Mouse (Mus musculus) lung, embryonic 15.5 days (tissue): ENCODE data around the gene Slit2. TPM values are rescaled to one million over a fixed set of nuclear protein-coding genes. Genes with fewer than 3 reads are reported as not detected.
A peak's percentile ranks its signal among the peaks of the same experiment; 100 is the strongest.
"Not testable (repeated sequence)": the region's sequence is repeated elsewhere in the genome, so short reads cannot be mapped to it uniquely, and the experiment has no call there.

Experiments
- ATAC-seq: fragments of 200-750 bp; cut with Nextera tagmentation; 2 replicates; pipeline ENCODE4 v1.8.0; 2017; ENCODE audit warnings: moderate number of reproducible peaks, borderline replicate concordance; ENCODE audit not compliant: low FRiP score, low TSS enrichment; ENCODE audit errors: extremely low read depth
- H3K27ac ChIP-seq: fragments of 300-500 bp; sonication (generic); 2 replicates; pipeline ENCODE4 v1.5.1; 2015; ENCODE audit warnings: moderate library complexity, mild to moderate bottlenecking, inconsistent platforms
- H3K27me3 ChIP-seq: fragments of 300-500 bp; sonication (generic); 2 replicates; pipeline ENCODE4 v1.6.1; 2015; ENCODE audit warnings: inconsistent platforms
- H3K36me3 ChIP-seq: fragments of 300-500 bp; sonication (generic); 2 replicates; pipeline ENCODE4 v1.6.1; 2015; ENCODE audit warnings: inconsistent platforms
- H3K4me1 ChIP-seq: fragments of 300-500 bp; sonication (generic); 2 replicates; pipeline ENCODE4 v1.6.1; 2015; ENCODE audit warnings: inconsistent platforms
- H3K4me2 ChIP-seq: fragments of 300-500 bp; sonication (generic); 2 replicates; pipeline ENCODE4 v1.6.1; 2015; ENCODE audit warnings: inconsistent platforms, mild to moderate bottlenecking, moderate library complexity
- H3K4me3 ChIP-seq: fragments of 300-500 bp; sonication (generic); 2 replicates; pipeline ENCODE4 v1.5.1; 2015; ENCODE audit warnings: mild to moderate bottlenecking, inconsistent platforms
- H3K9ac ChIP-seq: fragments of 300-500 bp; sonication (generic); 2 replicates; pipeline ENCODE4 v1.6.1; 2015; ENCODE audit warnings: inconsistent platforms
- H3K9me3 ChIP-seq: fragments of 300-500 bp; sonication (generic); 2 replicates; pipeline ENCODE4 v1.6.1; 2016; ENCODE audit warnings: inconsistent platforms
- WGBS: fragments of 180-500 bp; shearing (Covaris S2); methylation state at CpG from one replicate; pipeline ENCODE4 v1.1.7; 2015; 5-methylcytosine and 5-hydroxymethylcytosine counted together
- polyA plus RNA-seq: library from polyadenylated mRNA; unstranded; fragments of >200 nt; fragmentation: Nextera tagmentation; extraction: Ambion mirVana; gene quantifications from 2 replicates; pipeline ENCODE4 v1.2.1, GENCODE M21; 2015

Gene Slit2
- polyA plus RNA-seq, 1 experiment from 2014 or later: 39.3 TPM

DNA sequence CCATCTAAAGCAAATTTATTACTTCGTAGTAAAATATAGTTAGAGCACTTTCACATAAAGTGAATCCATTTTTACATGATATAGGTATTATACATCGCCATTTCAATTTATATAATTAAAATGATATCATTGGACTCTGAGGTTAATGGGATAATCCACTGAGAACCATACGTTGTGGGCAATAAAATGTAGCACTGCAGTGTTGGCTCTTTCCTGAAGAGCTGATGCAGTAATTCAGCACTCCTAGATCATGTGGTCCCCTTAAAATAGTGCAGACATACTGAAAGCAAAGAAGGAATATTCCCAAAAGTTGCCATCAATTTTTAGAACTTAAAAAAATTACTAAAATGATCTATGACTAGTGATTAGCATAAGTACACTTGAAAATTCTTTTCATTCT is 177.9 kb downstream of the Slit2 start:
- H3K36me3 ChIP-seq: no peaks in the 10 kb centered on the region
- no peaks in the 10 kb centered on the region for H3K27me3 ChIP-seq
- H3K4me3 ChIP-seq: no peak overlapping the region
- H3K27ac ChIP-seq: no peak overlapping the region
- H3K4me2 ChIP-seq: no peak overlapping the region
- no peaks in the 10 kb centered on the region for H3K9me3 ChIP-seq
- H3K4me1 ChIP-seq: no peaks in the 10 kb centered on the region
- WGBS: 84% methylated on average over 3 of the region's 3 CpGs
- H3K9ac ChIP-seq: no peak overlapping the region
- ATAC-seq: no peak

DNA sequence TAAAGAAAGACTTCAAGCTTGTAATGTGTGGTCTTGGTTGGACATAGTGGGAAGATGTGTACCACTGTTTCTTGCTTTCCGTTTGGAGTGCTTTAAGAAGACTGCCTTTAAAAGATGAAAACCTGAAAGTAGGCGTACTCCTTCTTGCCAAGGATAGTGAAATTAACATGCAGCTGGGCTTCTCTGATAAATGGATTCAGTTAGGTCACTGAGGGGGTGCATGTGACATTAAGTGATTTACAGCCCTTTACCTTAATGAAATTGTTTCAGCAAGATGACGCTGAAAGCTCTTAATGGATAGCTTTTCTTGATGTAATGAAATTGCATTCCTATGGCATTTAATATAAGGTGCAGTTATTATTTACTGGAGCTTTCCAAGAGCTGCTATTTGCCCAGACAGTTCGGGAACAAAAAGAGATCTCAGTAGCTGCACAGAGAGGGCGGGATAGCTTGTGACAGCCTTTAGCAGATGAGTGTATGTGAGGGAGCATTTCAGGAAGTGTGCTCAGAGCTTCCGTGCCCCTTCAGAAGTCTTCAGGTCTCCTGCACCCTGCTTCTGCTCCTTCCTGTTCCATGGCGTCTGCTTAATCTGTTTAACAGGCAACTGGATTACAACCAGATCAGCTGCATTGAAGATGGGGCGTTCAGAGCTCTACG is 198.8 kb downstream of the Slit2 start:
- ATAC-seq: no peak
- Histone ChIP-seq H3K9me3 (no peaks in the 10 kb centered on the region), H3K4me2 (no peak overlapping the region), H3K4me3 (no peak overlapping the region), H3K27ac (no peak overlapping the region), H3K36me3 (no peaks in the 10 kb centered on the region), H3K4me1 (no peaks in the 10 kb centered on the region), H3K27me3 (no peaks in the 10 kb centered on the region), H3K9ac (no peak overlapping the region)
- 49% methylated on average over 9 of the region's 9 CpGs for WGBS

DNA sequence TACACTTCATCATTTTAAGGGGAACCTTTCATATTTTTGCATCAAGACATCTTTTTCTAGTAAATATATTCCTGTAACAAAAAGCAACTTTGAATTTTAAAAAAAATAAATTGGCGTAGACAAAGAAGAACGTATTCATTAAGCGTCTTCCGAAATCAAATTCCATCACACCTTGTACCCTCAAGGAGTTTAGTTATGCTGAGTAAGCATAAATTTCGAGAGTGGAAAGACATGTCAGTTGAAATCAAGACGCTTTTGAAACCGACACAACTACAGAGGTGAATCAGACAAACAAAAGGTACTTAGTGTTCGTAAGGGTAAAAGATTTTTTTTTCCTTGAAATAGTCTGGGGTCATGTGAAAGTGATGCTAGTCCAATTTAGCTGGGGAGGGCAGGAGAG is 201.4 kb downstream of the Slit2 start:
- no peak overlapping the region for H3K4me3 ChIP-seq
- no peaks in the 10 kb centered on the region for H3K9me3 ChIP-seq
- no peaks in the 10 kb centered on the region for H3K27me3 ChIP-seq
- no peak for ATAC-seq
- no peak overlapping the region for H3K4me2 ChIP-seq
- H3K9ac ChIP-seq: no peak overlapping the region
- no peaks in the 10 kb centered on the region for H3K4me1 ChIP-seq
- H3K27ac ChIP-seq: no peak overlapping the region
- H3K36me3 ChIP-seq: 0 out of 2 replicates have a peak, but pooled peaks cover 1% of the 10 kb centered on the region
- WGBS: 72% methylated on average over 8 of the region's 8 CpGs

DNA sequence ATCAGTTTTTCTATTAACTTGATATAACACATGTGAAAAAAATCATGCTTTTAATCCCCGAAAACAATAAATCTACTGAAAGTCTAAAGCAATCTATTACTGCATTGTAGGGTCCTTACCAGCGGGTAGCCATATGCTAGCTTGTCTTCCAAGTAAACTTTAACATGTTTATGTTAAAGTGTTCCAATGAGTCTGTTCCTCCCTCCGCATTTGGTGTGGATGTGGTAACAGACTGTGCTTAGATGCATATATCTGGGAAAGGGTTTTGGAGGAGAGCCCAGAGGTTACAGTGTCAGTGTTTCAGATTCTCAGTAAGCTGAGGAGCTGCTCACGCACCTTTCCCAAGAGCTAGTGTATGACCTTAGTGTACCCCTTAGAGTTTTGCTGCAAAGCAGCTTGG is 204.9 kb downstream of the Slit2 start:
- no peak for ATAC-seq
- Histone ChIP-seq H3K4me2 (no peak overlapping the region), H3K9ac (no peak overlapping the region), H3K27me3 (no peaks in the 10 kb centered on the region), H3K4me1 (no peaks in the 10 kb centered on the region), H3K27ac (no peak overlapping the region), H3K36me3 (peaks cover 3% of the 10 kb centered on the region; the same call in 1 of the 2 replicates), H3K9me3 (no peaks in the 10 kb centered on the region), H3K4me3 (no peak overlapping the region)
- whole genome bisulfite sequencing: 73% methylated on average over 4 of the region's 4 CpGs

DNA sequence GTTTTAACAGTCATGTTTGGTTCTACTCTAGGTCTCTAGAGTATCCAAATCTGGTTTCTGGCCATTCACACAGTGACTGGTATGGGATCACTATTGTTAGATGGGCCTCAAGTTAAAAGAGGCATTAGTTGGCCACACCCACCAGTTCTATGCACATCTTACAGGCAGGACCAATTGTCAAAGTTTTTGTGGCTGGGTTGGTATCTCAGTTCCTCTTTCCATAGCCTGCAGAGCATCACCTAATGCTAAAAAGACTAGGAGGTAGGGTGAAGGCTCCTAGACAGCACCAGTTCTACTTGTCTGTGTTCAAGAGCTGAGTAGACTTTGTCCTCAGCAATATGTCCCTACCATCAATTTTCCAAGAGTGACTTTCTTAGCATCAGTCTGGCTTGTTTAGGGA is 216.4 kb downstream of the Slit2 start:
- no peaks in the 10 kb centered on the region for H3K27me3 ChIP-seq
- no peak for ATAC-seq
- no peak overlapping the region for H3K4me2 ChIP-seq
- H3K27ac ChIP-seq: no peak overlapping the region
- H3K9me3 ChIP-seq: no peaks in the 10 kb centered on the region
- no peaks in the 10 kb centered on the region for H3K4me1 ChIP-seq
- no peaks in the 10 kb centered on the region for H3K36me3 ChIP-seq
- H3K4me3 ChIP-seq: no peak overlapping the region
- H3K9ac ChIP-seq: no peak overlapping the region

DNA sequence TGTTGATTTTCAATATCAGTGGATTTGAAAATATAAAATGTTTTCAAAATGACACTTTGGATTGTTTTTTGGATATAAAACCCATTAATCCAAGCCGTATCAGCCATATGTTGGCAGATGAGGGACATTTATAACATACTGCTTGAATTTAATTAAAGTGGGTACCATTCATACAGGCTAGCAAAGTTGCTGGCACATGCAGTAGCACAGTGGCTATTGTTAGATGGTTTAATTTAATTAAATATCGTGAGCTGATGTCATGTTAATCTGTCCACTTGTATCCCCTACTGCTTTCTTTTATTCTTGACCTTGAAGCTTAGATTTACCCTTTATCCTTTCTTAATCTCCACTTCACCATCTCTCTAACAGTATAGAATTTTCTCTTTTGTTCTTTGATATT is 232.3 kb downstream of the Slit2 start:
- peaks cover 8% of the 10 kb centered on the region; the same call in 1 of the 2 replicates for H3K36me3 ChIP-seq
- H3K4me2 ChIP-seq: no peak overlapping the region
- no peaks in the 10 kb centered on the region for H3K9me3 ChIP-seq
- no peak for ATAC-seq
- no peak overlapping the region for H3K4me3 ChIP-seq
- H3K9ac ChIP-seq: no peak overlapping the region
- H3K27ac ChIP-seq: no peak overlapping the region
- no peaks in the 10 kb centered on the region for H3K4me1 ChIP-seq
- WGBS: 90% methylated on average over 2 of the region's 2 CpGs
- H3K27me3 ChIP-seq: no peaks in the 10 kb centered on the region

DNA sequence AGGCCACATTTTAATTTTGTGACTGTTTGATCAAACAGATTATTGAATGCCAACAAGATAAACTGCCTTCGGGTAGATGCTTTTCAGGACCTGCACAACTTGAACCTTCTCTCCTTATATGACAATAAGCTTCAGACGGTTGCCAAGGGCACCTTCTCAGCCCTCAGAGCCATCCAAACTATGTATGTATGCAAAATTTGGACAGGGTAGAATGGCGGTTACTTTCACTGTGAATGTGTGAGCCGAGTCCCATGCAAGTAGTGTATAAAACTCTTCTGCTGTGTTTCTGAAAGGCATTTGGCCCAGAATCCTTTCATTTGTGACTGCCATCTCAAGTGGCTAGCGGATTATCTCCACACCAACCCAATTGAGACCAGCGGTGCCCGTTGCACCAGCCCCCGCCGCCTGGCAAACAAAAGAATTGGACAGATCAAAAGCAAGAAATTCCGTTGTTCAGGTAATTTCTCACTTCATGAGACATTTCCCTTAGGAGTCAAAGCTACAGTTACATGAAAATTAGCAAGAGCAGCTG is 236.8 kb downstream of the Slit2 start:
- Histone ChIP-seq H3K4me2 (no peak overlapping the region), H3K27me3 (no peaks in the 10 kb centered on the region), H3K9me3 (no peaks in the 10 kb centered on the region), H3K4me3 (no peak overlapping the region), H3K4me1 (no peaks in the 10 kb centered on the region), H3K27ac (no peak overlapping the region), H3K9ac (no peak overlapping the region), H3K36me3 (peaks cover 8% of the 10 kb centered on the region; the same call in 1 of the 2 replicates)
- ATAC-seq: no peak
- 83% methylated on average over 10 of the region's 10 CpGs for WGBS

DNA sequence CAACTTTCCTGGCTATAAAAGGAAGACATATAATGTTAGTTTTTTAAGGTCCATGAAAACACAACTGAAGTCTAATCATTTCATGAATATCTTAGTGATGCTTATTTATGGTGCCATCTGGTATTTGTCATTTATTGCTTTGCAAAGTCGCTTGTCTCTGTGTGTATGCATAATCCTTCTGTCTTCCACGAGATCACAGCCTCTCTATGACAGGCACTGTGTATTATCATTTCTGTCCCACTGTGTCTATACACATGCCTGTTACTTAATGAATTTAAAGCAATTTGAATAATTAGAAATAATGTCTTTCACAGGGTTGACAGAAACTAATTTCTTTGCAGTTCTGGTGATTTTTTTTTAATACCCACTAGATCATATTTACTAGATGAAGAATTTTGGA is 242.6 kb downstream of the Slit2 start:
- 46% methylated on average over 2 of the region's 2 CpGs for WGBS
- ATAC-seq: no peak
- H3K27ac ChIP-seq: no peak overlapping the region
- no peaks in the 10 kb centered on the region for H3K4me1 ChIP-seq
- no peak overlapping the region for H3K4me2 ChIP-seq
- H3K4me3 ChIP-seq: no peak overlapping the region
- H3K36me3 ChIP-seq: peaks cover 4% of the 10 kb centered on the region; the same call in 1 of the 2 replicates
- H3K27me3 ChIP-seq: no peaks in the 10 kb centered on the region
- no peaks in the 10 kb centered on the region for H3K9me3 ChIP-seq
- no peak overlapping the region for H3K9ac ChIP-seq

DNA sequence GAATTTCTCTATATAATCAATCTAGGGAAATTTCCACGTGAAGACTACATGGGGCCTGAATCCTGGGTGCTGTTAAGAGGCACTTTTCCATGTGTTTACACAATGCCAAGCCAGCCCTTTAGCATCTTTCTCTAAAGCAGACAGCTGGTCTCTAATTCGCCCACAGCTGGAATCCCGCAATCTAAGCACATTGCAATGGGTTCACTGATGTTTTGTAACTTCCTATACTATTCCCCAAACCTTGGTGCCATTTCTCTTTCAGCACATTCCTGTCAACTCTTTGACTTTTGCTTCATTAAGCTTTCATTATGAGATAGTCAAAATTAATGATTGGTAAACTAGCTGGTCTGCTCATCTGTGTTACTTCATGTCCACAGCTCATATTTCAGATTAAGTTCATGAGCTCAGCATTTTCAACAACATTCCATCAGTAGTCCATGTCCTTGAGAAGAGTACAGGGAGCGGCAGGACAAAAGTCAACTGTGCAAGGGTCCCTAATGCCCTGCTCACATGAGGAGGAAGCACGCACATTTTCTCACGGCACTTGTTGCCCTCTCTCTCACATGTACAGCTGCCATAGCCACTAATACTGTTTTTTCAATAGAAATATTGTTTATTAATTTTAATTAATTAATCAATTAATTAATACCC is 247.6 kb downstream of the Slit2 start:
- Histone ChIP-seq H3K27ac (peak overlapping the region; percentile 55), H3K9ac (no peak overlapping the region), H3K36me3 (peaks cover 4% of the 10 kb centered on the region), H3K4me3 (no peak overlapping the region), H3K27me3 (no peaks in the 10 kb centered on the region), H3K9me3 (no peaks in the 10 kb centered on the region), H3K4me1 (no peaks in the 10 kb centered on the region), H3K4me2 (no peak overlapping the region)
- 43% methylated on average over 6 of the region's 6 CpGs for WGBS
- peak; percentile 72; the same call in 1 of the 2 replicates for ATAC-seq

DNA sequence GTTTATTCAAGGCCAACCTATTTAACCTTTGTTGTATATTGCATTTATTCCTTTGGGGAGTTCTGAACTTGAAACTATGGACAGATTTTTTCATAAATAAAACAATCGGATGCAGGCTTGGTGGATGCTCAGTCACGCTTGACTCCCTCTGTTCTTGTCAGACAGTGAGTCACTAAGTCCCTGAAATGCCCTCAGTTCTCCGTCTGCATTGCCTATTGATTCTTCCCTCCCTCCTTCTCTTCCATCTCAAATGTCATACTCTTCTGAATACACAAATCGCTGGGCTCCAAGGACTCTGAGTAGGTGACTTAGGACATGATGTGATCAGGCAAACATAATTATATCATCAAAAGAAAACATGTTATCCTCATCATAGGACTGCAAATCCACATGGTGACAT is 251.8 kb downstream of the Slit2 start:
- Histone ChIP-seq H3K9me3 (no peaks in the 10 kb centered on the region), H3K27ac (no peak overlapping the region), H3K27me3 (no peaks in the 10 kb centered on the region), H3K4me2 (no peak overlapping the region), H3K9ac (no peak overlapping the region), H3K36me3 (peaks cover 2% of the 10 kb centered on the region; the same call in 1 of the 2 replicates), H3K4me3 (no peak overlapping the region), H3K4me1 (no peaks in the 10 kb centered on the region)
- 64% methylated on average over 4 of the region's 4 CpGs for WGBS
- ATAC-seq: no peak

DNA sequence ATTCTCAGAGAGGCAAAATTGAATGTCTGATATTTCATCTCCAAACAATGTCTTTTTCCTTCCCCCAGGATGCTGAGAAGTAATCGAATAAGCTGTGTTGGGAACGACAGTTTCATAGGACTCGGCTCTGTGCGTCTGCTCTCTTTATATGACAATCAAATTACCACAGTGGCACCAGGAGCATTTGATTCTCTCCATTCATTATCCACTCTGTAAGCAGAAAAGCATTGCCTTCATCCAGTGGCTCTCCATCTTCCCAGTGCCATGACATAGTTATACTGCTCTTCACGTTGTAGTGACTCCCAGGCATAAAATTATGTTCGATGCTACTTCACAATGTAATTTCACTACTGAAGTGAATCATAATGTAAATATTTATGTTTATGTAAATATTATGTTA is 252.3 kb downstream of the Slit2 start:
- peaks cover 2% of the 10 kb centered on the region; the same call in 1 of the 2 replicates for H3K36me3 ChIP-seq
- WGBS: 79% methylated on average over 6 of the region's 6 CpGs
- no peak for ATAC-seq
- H3K27ac ChIP-seq: no peak overlapping the region
- no peak overlapping the region for H3K4me2 ChIP-seq
- H3K4me3 ChIP-seq: no peak overlapping the region
- H3K9me3 ChIP-seq: no peaks in the 10 kb centered on the region
- no peaks in the 10 kb centered on the region for H3K27me3 ChIP-seq
- no peak overlapping the region for H3K9ac ChIP-seq
- H3K4me1 ChIP-seq: no peaks in the 10 kb centered on the region

DNA sequence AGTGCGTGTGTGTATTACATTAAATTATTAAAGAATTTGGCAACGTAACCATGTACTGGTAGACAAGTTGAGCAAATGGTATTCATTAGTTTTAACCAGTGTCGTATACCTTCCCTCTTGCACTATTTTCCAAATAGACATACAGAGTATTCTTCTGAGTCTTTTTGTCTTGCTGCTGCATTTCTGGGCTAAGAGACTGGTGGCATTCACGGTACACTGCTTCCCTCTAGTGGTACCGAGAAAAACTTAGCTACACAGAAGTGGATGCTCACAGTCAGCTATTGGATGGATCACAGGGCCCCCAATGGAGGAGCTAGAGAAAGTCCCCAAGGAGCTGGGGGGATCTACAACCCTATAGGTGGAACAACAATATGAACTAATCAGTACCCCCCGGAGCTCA is 257.8 kb downstream of the Slit2 start:
- H3K4me2 ChIP-seq, H3K4me1 ChIP-seq, H3K9me3 ChIP-seq, H3K36me3 ChIP-seq, H3K9ac ChIP-seq, H3K27me3 ChIP-seq, H3K4me3 ChIP-seq, H3K27ac ChIP-seq: not testable (repeated sequence)
- 41% methylated on average over 6 of the region's 6 CpGs for WGBS
- peak; percentile 46; the same call in 1 of the 2 replicates for ATAC-seq
